Mouse (Mus musculus): ENCODE results near the gene Bcl10. TPM values are rescaled to one million over a fixed set of nuclear protein-coding genes. Genes with fewer than 3 reads are reported as not detected.
A peak's percentile ranks its signal among the peaks of the same experiment; 100 is the strongest.
"Not testable (repeated sequence)": the region's sequence is repeated elsewhere in the genome, so short reads cannot be mapped to it uniquely, and the experiment has no call there.

The Bcl10 gene
- polyA plus RNA-seq, 1 experiment from 2014 or later: 38.6 TPM

DNA sequence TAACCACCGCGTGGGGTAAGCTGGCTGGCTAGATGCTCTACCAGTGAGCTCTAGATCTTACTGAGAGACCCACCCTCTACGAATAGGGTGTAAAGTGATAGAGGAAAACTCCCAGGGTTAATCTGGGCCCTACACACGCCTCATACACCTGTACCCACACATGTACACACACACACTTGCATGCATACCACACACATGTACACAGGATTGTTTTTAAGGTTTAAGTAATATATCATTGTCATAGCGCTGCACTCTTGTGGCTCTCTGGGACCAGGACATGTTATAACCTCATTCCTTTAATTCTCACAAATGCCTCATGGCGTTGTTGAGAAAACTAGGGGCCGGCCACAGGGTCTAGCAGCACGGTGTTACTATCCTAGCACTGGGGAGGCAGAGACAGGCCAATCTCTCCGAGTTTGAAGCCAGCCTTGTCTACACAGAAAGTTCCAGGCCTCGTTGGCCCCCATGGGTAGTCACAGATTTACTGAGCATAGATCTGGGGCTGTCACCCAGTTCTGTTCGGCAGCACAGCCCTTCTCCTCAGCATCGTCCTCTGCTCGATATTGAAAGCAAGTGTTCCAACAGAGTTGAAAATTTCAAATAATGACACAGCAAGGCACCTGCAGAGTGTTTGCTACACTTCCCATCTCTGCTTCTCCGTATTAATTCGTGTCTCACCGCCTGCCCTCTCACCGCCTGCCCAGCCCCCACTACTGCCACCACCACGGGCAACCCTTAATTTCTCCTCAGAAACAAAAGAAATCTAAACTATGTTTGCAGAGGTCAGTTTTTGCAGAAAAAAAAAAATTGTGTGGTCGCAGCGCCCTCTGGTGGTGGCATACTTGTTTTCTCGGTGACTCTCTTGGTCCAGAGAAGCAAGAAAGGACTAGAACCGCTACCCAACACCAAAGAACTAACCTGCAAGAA lies 17.5 kb upstream of the Bcl10 start:
- Histone ChIP-seq H3K27ac (ENCODE audit: low read length) (no peak overlapping the region), H3K36me3 (ENCODE audit: control insufficient read depth, insufficient read depth) (no peaks in the 10 kb centered on the region), H3K4me1 (replicated peaks; ENCODE audit: control insufficient read depth, insufficient read depth, low read length) (peaks cover 9% of the 10 kb centered on the region), H3K27me3 (replicated peaks; ENCODE audit: control insufficient read depth, insufficient read depth, low read length) (no peaks in the 10 kb centered on the region), H3K9ac (replicated peaks; ENCODE audit: low read depth, low read length) (no peak overlapping the region), H3K9me3 (ENCODE audit: control insufficient read depth, low read length) (no peaks in the 10 kb centered on the region), H3K4me2 (ENCODE audit: low read length) (peak overlapping the region; percentile 41), H3K4me3 (replicated peaks; ENCODE audit: low read length) (no peak overlapping the region)
- ATAC-seq: peak; percentile 68
- WGBS: 48% methylated on average over 22 of the region's 22 CpGs

DNA sequence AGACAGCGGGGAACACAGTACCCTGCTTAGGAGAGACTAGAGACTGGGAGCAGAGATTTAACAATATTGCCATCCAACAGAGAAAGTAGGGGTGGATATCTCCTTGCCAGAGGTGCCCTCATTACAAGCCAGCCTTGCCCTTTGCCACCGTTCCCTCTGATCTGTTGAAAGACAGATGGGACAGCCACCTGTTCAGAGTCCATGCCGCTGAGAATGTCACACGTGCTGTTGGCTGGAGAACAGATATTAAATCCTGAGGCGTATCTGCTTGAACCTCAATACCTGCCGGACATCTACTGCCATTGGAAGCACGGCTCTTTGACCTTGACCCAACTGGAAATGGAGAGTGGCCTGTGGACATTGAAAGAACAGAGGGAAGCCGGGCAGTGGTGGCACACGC lies 16.0 kb upstream of the Bcl10 start:
- Histone ChIP-seq H3K4me3 (replicated peaks; ENCODE audit: low read length) (no peak overlapping the region), H3K9me3 (ENCODE audit: control insufficient read depth, low read length) (no peaks in the 10 kb centered on the region), H3K4me1 (replicated peaks; ENCODE audit: control insufficient read depth, insufficient read depth, low read length) (peaks cover 9% of the 10 kb centered on the region), H3K27me3 (replicated peaks; ENCODE audit: control insufficient read depth, insufficient read depth, low read length) (no peaks in the 10 kb centered on the region), H3K9ac (replicated peaks; ENCODE audit: low read depth, low read length) (no peak overlapping the region), H3K27ac (ENCODE audit: low read length) (no peak overlapping the region), H3K4me2 (ENCODE audit: low read length) (no peak overlapping the region), H3K36me3 (ENCODE audit: control insufficient read depth, insufficient read depth) (no peaks in the 10 kb centered on the region)
- no peak for ATAC-seq
- 93% methylated on average over 9 of the region's 9 CpGs for WGBS

DNA sequence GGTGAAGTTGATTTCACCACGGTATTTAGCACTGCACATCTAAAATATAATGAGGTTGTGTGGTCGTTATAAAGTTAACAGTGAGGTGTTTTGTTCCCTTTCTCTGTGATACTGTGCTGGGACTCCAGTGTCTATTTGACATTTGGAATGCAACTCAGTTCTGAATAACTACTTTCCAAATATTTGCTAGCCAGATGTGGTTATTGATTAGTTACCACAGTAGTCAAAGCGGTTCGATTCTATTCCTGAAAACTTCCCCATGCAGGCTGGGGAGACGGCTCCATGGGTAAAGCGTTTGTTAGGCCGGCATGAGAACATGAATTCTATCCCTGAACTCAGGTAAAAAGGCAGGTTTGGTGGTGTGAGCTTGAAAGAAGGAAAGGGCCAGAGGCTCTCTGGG lies 10.1 kb upstream of the Bcl10 start:
- ATAC-seq: no peak
- H3K27me3 ChIP-seq (replicated peaks; ENCODE audit: control insufficient read depth, insufficient read depth, low read length): no peaks in the 10 kb centered on the region
- H3K4me3 ChIP-seq (replicated peaks; ENCODE audit: low read length): no peak overlapping the region
- 83% methylated on average over 7 of the region's 7 CpGs for WGBS
- H3K27ac ChIP-seq (ENCODE audit: low read length): no peak overlapping the region
- H3K4me2 ChIP-seq (ENCODE audit: low read length): no peak overlapping the region
- H3K9me3 ChIP-seq (ENCODE audit: control insufficient read depth, low read length): no peaks in the 10 kb centered on the region
- no peaks in the 10 kb centered on the region for H3K36me3 ChIP-seq (ENCODE audit: control insufficient read depth, insufficient read depth)
- H3K9ac ChIP-seq (replicated peaks; ENCODE audit: low read depth, low read length): no peak overlapping the region
- no peaks in the 10 kb centered on the region for H3K4me1 ChIP-seq (replicated peaks; ENCODE audit: control insufficient read depth, insufficient read depth, low read length)

DNA sequence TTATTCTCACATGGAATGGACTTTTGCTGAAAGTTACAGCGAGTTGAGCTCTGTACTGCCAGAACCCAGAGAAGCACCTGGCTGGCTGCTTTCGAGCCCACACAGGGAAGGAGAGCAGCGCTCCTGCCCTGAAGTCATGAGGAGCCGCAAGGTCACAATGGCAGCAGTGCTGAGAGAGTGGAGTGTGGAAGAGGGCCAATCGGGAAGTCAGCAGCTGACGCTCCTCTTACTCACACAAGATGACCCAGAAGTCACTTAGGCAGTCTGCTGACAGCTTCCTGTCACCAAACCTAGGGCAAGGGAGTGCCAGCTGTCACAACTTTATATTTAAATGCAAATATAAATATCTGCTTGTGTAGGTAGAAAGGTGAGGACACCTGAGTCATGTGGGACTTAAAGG lies 9.3 kb upstream of the Bcl10 start:
- no peak overlapping the region for H3K27ac ChIP-seq (ENCODE audit: low read length)
- no peaks in the 10 kb centered on the region for H3K9me3 ChIP-seq (ENCODE audit: control insufficient read depth, low read length)
- no peaks in the 10 kb centered on the region for H3K27me3 ChIP-seq (replicated peaks; ENCODE audit: control insufficient read depth, insufficient read depth, low read length)
- no peak overlapping the region for H3K9ac ChIP-seq (replicated peaks; ENCODE audit: low read depth, low read length)
- WGBS: 86% methylated on average over 6 of the region's 6 CpGs
- no peak overlapping the region for H3K4me2 ChIP-seq (ENCODE audit: low read length)
- H3K4me3 ChIP-seq (replicated peaks; ENCODE audit: low read length): no peak overlapping the region
- H3K4me1 ChIP-seq (replicated peaks; ENCODE audit: control insufficient read depth, insufficient read depth, low read length): no peaks in the 10 kb centered on the region
- ATAC-seq: no peak
- H3K36me3 ChIP-seq (ENCODE audit: control insufficient read depth, insufficient read depth): no peaks in the 10 kb centered on the region

DNA sequence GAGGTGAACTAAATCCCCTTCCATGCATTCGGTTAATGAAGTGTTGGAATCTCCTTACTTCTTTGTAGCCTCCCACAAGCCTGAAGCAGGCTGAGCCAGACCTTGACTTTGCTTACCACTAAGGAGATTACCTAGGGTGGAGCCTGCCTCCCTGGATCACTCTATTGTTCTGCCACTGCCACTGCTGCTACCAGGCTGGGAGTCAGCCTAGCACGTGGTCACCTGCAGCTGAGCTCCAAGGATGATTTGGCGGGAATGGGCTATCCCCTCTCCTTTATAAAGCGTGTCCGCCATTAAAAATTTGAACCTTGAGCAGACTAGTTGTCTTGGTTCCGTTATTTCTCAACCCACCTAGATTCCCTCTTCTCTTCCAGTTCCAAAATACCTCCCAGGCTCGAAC lies 8.7 kb upstream of the Bcl10 start:
- not testable (repeated sequence) for H3K4me1 ChIP-seq (replicated peaks; ENCODE audit: control insufficient read depth, insufficient read depth, low read length); ATAC-seq
- 71% methylated on average over 7 of the region's 7 CpGs for WGBS

DNA sequence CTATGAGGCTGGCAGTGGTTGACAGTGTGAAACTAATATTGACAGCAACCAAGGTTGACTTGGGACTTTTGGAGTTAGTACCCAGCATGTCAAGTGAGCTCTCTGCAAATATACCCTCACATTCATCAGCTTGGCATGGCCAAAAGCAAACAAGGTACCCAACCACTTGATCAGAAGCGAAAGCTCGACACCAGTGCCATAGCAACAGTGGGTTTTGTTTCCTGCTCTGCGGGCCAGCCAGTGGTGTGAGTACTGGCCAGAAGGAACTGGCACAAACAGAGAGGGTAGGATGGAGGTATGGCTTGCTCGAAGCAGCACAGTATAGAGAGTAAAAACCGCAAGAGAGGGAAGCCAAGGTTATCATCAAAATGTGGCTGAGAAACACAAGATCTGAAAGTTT lies 6.2 kb upstream of the Bcl10 start:
- H3K27ac ChIP-seq (ENCODE audit: low read length): no peak overlapping the region
- no peaks in the 10 kb centered on the region for H3K27me3 ChIP-seq (replicated peaks; ENCODE audit: control insufficient read depth, insufficient read depth, low read length)
- H3K9me3 ChIP-seq (ENCODE audit: control insufficient read depth, low read length): peaks cover 2% of the 10 kb centered on the region; the same call in 1 of the 2 replicates
- no peak for ATAC-seq
- H3K4me1 ChIP-seq (replicated peaks; ENCODE audit: control insufficient read depth, insufficient read depth, low read length): no peaks in the 10 kb centered on the region
- H3K4me2 ChIP-seq (ENCODE audit: low read length): no peak overlapping the region
- H3K4me3 ChIP-seq (replicated peaks; ENCODE audit: low read length): no peak overlapping the region
- H3K9ac ChIP-seq (replicated peaks; ENCODE audit: low read depth, low read length): no peak overlapping the region
- no peaks in the 10 kb centered on the region for H3K36me3 ChIP-seq (ENCODE audit: control insufficient read depth, insufficient read depth)
- WGBS: 84% methylated on average over 5 of the region's 5 CpGs

More for the DNA sequence above, 8.7 kb upstream of the Bcl10 start:
- not testable (repeated sequence) for H3K4me2 ChIP-seq (ENCODE audit: low read length); H3K27me3 ChIP-seq (replicated peaks; ENCODE audit: control insufficient read depth, insufficient read depth, low read length); H3K27ac ChIP-seq (ENCODE audit: low read length); H3K36me3 ChIP-seq (ENCODE audit: control insufficient read depth, insufficient read depth); H3K4me3 ChIP-seq (replicated peaks; ENCODE audit: low read length); H3K9me3 ChIP-seq (ENCODE audit: control insufficient read depth, low read length); H3K9ac ChIP-seq (replicated peaks; ENCODE audit: low read depth, low read length)

DNA sequence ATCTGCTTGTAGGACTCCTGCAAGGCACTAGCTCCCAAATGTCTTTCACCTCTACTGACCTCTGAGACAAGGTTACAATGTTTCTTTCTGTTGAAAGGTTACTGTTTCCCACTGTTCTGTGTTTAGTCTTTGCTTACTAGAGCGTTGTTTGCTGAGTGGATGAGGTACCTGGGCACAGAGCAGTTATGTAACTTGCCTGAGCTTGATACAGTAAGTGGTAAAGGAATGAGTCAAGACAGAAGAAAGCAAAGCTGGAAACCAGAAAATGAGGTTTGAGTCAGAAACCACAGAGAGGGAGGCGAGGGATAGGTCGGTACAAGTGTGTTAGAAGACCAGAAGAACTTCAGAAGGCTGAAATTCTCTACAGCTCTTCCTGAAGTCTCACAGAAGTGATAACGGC lies 5.8 kb upstream of the Bcl10 start:
- 87% methylated on average over 4 of the region's 4 CpGs for WGBS
- Histone ChIP-seq H3K4me3 (replicated peaks; ENCODE audit: low read length) (no peak overlapping the region), H3K36me3 (ENCODE audit: control insufficient read depth, insufficient read depth) (no peaks in the 10 kb centered on the region), H3K4me2 (ENCODE audit: low read length) (no peak overlapping the region), H3K4me1 (replicated peaks; ENCODE audit: control insufficient read depth, insufficient read depth, low read length) (no peaks in the 10 kb centered on the region), H3K9me3 (ENCODE audit: control insufficient read depth, low read length) (peaks cover 2% of the 10 kb centered on the region; the same call in 1 of the 2 replicates), H3K27me3 (replicated peaks; ENCODE audit: control insufficient read depth, insufficient read depth, low read length) (no peaks in the 10 kb centered on the region), H3K9ac (replicated peaks; ENCODE audit: low read depth, low read length) (no peak overlapping the region), H3K27ac (ENCODE audit: low read length) (no peak overlapping the region)
- ATAC-seq: no peak

DNA sequence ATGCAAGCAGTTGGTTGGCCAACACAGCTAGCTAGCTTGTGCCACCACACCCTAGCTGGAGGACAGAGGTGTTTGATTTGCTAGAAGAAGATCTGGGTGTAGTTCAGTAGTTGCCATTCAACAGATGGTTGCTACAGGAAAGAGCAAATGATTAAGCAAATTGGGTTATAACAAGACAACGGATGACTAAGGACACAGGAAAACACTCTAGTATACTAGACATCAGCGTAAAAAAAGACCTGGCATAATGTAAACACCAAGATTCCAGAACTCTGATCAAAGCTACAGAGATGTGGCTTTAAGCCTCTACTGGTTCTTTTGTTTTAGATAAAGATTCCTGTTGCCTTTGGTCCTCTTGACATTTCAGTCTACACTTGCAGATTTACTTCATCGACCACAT lies 367 bp downstream of the Bcl10 start:
- H3K4me1 ChIP-seq (replicated peaks; ENCODE audit: control insufficient read depth, insufficient read depth, low read length): peaks cover 11% of the 10 kb centered on the region
- WGBS: 80% methylated on average over 3 of the region's 3 CpGs
- no peak for ATAC-seq
- no peak overlapping the region for H3K27ac ChIP-seq (ENCODE audit: low read length)
- peaks cover 2% of the 10 kb centered on the region; the same call in 1 of the 2 replicates for H3K9me3 ChIP-seq (ENCODE audit: control insufficient read depth, low read length)
- no peak overlapping the region for H3K4me3 ChIP-seq (replicated peaks; ENCODE audit: low read length)
- no peak overlapping the region for H3K9ac ChIP-seq (replicated peaks; ENCODE audit: low read depth, low read length)
- H3K4me2 ChIP-seq (ENCODE audit: low read length): no peak overlapping the region
- 0 out of 2 replicates have a peak, but pooled peaks cover 4% of the 10 kb centered on the region for H3K27me3 ChIP-seq (replicated peaks; ENCODE audit: control insufficient read depth, insufficient read depth, low read length)
- H3K36me3 ChIP-seq (ENCODE audit: control insufficient read depth, insufficient read depth): no peaks in the 10 kb centered on the region

DNA sequence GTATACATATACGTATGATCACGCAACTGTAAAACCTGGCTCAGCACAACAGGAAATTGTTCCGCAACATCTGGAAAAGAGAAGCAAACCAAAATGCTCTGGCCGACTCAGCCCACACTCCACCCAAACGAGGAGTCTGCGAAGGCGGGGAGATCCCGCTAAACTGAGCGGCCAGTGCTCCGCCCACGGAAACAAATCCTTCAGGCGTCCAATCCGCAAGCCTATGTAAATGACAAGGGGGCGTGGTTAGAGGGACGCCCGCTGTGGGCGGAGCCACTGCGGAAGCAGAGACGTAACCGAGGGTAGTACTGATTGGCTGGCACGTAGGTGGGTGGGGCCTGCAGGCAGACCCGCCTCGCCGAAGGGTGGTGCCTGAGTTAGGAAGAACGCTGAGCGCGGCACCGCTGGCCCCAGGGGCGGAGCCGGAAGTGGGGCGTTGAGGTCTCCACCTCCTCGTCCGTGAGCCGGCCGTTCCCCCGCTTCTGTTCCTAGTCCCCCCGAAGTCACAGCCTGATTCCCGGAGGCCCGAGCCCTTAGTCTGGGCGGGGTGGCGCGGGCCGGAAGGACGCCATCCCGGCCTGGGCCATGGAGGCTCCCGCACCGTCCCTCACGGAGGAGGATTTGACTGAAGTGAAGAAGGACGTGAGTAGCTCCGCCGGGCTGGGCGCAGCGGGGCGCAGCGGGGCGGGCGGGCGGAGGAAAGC lies 1.4 kb downstream of the Bcl10 start:
- H3K9me3 ChIP-seq (ENCODE audit: control insufficient read depth, low read length): no peaks in the 10 kb centered on the region
- 0 out of 2 replicates have a peak, but pooled peaks cover 4% of the 10 kb centered on the region for H3K27me3 ChIP-seq (replicated peaks; ENCODE audit: control insufficient read depth, insufficient read depth, low read length)
- H3K4me1 ChIP-seq (replicated peaks; ENCODE audit: control insufficient read depth, insufficient read depth, low read length): peaks cover 11% of the 10 kb centered on the region
- H3K4me2 ChIP-seq (ENCODE audit: low read length): peak overlapping the region; percentile 65
- WGBS: 0% methylated on average over 58 of the region's 58 CpGs
- peak; percentile 99 for ATAC-seq
- no peaks in the 10 kb centered on the region for H3K36me3 ChIP-seq (ENCODE audit: control insufficient read depth, insufficient read depth)
- H3K27ac ChIP-seq (ENCODE audit: low read length): peak overlapping the region; percentile 92
- H3K4me3 ChIP-seq (replicated peaks; ENCODE audit: low read length): peak overlapping the region; percentile 90
- peak overlapping the region; percentile 83 for H3K9ac ChIP-seq (replicated peaks; ENCODE audit: low read depth, low read length)

All from forebrain, embryonic 16.5 days (tissue).